Mouse (Mus musculus) liver, embryonic 15.5 days (tissue): Measurements from ENCODE around the gene Fig4. TPM values are rescaled to one million over a fixed set of nuclear protein-coding genes. Genes with fewer than 3 reads are reported as not detected.

Experiments
- ATAC-seq: fragments of 200-750 bp; cut with Nextera tagmentation; 2 replicates; pipeline ENCODE4 v1.8.0; 2017; ENCODE audit warnings: moderate number of reproducible peaks, mild to moderate bottlenecking, moderate library complexity; ENCODE audit not compliant: insufficient read depth
- H3K27ac ChIP-seq: fragments of 300-500 bp; sonication (generic); replicated peaks from 2 replicates; pipeline ENCODE4 v1.5.1; 2015; ENCODE audit warnings: mild to moderate bottlenecking, inconsistent platforms
- H3K27me3 ChIP-seq: fragments of 300-500 bp; sonication (generic); 2 replicates; pipeline ENCODE4 v1.6.1; 2015; ENCODE audit warnings: mild to moderate bottlenecking, inconsistent platforms
- H3K36me3 ChIP-seq: fragments of 300-500 bp; sonication (generic); replicated peaks from 2 replicates; pipeline ENCODE4 v1.6.1; 2015; ENCODE audit warnings: moderate library complexity, mild to moderate bottlenecking, inconsistent platforms
- H3K4me1 ChIP-seq: fragments of 300-500 bp; sonication (generic); replicated peaks from 2 replicates; pipeline ENCODE4 v1.6.1; 2015; ENCODE audit warnings: inconsistent platforms
- H3K4me2 ChIP-seq: fragments of 300-500 bp; sonication (generic); 2 replicates; pipeline ENCODE4 v1.6.1; 2015; ENCODE audit warnings: moderate library complexity, mild to moderate bottlenecking, inconsistent platforms
- H3K4me3 ChIP-seq: fragments of 300-500 bp; sonication (generic); replicated peaks from 2 replicates; pipeline ENCODE4 v1.5.1; 2015; ENCODE audit warnings: mild to moderate bottlenecking, inconsistent platforms
- H3K9ac ChIP-seq: fragments of 300-500 bp; sonication (generic); 2 replicates; pipeline ENCODE4 v1.6.1; 2015; ENCODE audit warnings: moderate library complexity, mild to moderate bottlenecking, inconsistent platforms
- H3K9me3 ChIP-seq: fragments of 300-500 bp; sonication (generic); replicated peaks from 2 replicates; pipeline ENCODE4 v1.6.1; 2016; ENCODE audit warnings: inconsistent platforms
- WGBS: fragments of 180-500 bp; shearing (Covaris S2); methylation state at CpG from one replicate; pipeline ENCODE4 v1.1.7; 2015; ENCODE audit warnings: mixed read lengths; ENCODE audit not compliant: insufficient replicate concordance; 5-methylcytosine and 5-hydroxymethylcytosine counted together
- polyA plus RNA-seq: library from polyadenylated mRNA; unstranded; fragments of >200 nt; fragmentation: Nextera tagmentation; extraction: Ambion mirVana; gene quantifications from 2 replicates; pipeline ENCODE4 v1.2.1, GENCODE M21; 2015

Gene Fig4
- polyA plus RNA-seq, 1 experiment from 2014 or later, result 7.4 TPM

DNA sequence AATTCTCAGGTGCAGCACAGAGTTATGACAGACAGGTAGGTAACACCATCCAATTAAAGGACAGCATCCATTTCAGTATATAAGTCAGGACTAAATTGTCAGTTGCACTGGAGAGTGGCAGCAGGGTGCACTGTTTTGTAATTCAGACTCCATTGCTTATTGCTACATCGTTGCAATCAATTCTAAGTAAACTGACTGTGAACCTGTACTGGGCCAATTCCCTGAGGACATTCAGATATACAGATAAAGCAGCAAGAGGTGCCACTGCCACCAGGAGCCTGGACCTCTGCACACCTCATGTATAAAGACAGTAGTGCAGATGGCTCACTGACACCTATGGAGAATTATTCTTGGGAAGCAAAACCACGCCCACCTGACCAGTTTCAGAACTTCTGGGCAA, 12.0 kb downstream of the Fig4 start:
- no peaks in the 10 kb centered on the region for H3K9me3 ChIP-seq
- H3K27ac ChIP-seq, result no peak overlapping the region
- H3K4me2 ChIP-seq, result no peak overlapping the region
- WGBS, result 60% methylated on average over 2 of the region's 2 CpGs
- no peak overlapping the region for H3K4me3 ChIP-seq
- H3K4me1 ChIP-seq, result peaks cover 12% of the 10 kb centered on the region
- no peak overlapping the region for H3K9ac ChIP-seq
- no peak for ATAC-seq
- no peaks in the 10 kb centered on the region for H3K27me3 ChIP-seq
- H3K36me3 ChIP-seq, result no peaks in the 10 kb centered on the region

DNA sequence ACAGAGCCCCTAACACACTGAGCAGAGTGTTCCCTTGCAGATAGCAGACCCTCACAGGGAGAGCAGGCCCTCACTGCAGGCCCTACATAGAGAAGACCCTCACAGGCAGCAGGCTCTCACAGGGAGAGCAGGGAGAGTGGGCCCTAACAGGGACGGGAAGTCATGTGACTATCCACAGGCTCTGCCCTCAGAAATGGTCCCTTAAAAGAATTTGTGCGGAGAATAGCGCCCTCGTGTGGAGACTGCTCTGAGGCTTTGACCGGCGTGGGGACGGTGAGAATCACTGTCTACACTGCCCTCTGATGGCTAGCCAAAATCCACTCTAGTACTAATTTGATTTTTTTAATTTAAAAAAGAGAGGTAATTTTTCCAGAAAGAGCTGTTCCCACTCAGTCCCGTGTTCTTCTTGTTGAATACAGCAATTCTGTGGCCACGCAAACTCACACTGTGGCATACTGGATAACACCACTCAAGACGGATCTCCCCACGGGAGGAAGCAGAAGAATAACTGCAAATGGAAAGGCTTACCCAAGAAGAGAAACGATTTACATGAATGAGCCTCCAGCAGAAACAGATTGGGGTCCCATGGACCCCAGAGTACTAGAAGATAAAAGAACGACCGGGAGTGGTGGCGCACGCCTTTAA, 14.2 kb downstream of the Fig4 start:
- Histone ChIP-seq H3K4me3 (no peak overlapping the region), H3K9me3 (no peaks in the 10 kb centered on the region), H3K27me3 (no peaks in the 10 kb centered on the region), H3K36me3 (no peaks in the 10 kb centered on the region), H3K4me2 (peak overlapping the region; percentile 23; the same call in 1 of the 2 replicates), H3K27ac (no peak overlapping the region), H3K9ac (no peak overlapping the region), H3K4me1 (peaks cover 8% of the 10 kb centered on the region)
- peak; percentile 73 for ATAC-seq
- WGBS, result 40% methylated on average over 16 of the region's 16 CpGs

DNA sequence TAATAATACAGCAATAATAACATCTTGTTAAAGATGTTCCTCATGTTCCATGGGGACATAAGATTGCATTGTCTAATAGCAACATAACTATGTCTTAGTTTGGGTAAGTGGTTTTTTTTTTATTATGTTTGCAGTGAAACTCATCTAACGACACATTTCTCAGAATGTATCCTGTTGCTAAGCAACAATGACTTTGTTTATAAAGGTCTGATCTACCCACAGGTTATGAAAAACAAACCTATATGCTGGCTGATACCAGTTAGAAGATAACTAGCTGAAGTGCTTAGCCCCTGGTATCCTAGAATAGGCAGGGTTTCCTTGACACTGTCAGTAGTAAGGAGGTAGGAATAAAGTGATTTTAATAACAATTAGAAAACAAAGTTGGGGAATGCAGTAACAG, 15.0 kb downstream of the Fig4 start:
- no peak for ATAC-seq
- Histone ChIP-seq H3K27me3 (no peaks in the 10 kb centered on the region), H3K4me3 (no peak overlapping the region), H3K4me1 (peaks cover 8% of the 10 kb centered on the region), H3K27ac (no peak overlapping the region), H3K9me3 (no peaks in the 10 kb centered on the region), H3K36me3 (0 out of 2 replicates have a peak, but pooled peaks cover 2% of the 10 kb centered on the region), H3K4me2 (no peak overlapping the region), H3K9ac (no peak overlapping the region)
- WGBS, result 69% methylated on average over 1 of the region's 1 CpGs

DNA sequence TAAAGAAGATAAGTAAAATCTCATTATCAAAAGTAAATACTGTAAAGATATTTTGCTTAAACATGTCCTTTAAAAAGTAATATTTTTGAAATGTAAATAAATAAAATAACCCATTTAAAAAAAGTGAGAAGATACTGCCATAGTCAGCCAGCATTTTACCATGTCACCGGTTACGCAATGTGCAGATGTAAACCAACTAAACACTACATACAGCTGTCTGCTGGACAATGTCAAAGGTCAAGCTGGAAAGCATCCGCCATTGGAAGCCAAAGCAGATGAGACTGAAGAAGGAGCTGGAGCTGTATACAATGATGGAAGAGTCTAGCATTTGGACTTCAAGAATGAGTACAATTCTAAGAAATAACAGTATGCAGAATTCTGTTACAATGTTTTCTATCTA, 15.4 kb downstream of the Fig4 start:
- WGBS, result 84% methylated on average over 3 of the region's 3 CpGs
- no peak overlapping the region for H3K9ac ChIP-seq

DNA sequence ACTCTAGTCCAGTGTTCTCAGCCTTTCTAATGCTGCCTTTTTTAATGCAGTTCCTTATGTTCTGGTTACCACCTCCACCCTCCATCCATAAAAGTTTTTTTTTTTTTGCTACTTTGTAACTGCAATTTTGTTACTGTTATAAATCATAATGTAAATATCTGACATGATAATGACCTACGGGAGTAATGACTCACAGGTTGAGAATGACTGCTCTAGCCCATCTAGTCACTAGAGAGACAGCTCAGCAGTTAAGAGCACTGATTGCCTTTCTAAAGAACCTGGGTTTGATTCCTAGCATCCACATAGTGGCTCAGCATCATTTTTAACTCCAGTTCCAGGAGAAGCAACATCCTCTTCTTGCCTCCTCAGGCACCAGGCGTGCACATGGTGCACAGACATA, 21.0 kb downstream of the Fig4 start:
- Histone ChIP-seq H3K27me3 (no peaks in the 10 kb centered on the region), H3K27ac (no peak overlapping the region), H3K4me3 (no peak overlapping the region), H3K36me3 (0 out of 2 replicates have a peak, but pooled peaks cover 6% of the 10 kb centered on the region), H3K4me1 (no peaks in the 10 kb centered on the region), H3K4me2 (no peak overlapping the region), H3K9me3 (no peaks in the 10 kb centered on the region), H3K9ac (no peak overlapping the region)
- 60% methylated on average over 2 of the region's 2 CpGs for WGBS
- no peak for ATAC-seq

More for the DNA sequence above, 15.4 kb downstream of the Fig4 start:
- Histone ChIP-seq H3K9me3 (no peaks in the 10 kb centered on the region), H3K4me2 (no peak overlapping the region), H3K4me1 (peaks cover 8% of the 10 kb centered on the region), H3K27me3 (no peaks in the 10 kb centered on the region), H3K4me3 (no peak overlapping the region), H3K27ac (no peak overlapping the region), H3K36me3 (0 out of 2 replicates have a peak, but pooled peaks cover 6% of the 10 kb centered on the region)
- no peak for ATAC-seq

DNA sequence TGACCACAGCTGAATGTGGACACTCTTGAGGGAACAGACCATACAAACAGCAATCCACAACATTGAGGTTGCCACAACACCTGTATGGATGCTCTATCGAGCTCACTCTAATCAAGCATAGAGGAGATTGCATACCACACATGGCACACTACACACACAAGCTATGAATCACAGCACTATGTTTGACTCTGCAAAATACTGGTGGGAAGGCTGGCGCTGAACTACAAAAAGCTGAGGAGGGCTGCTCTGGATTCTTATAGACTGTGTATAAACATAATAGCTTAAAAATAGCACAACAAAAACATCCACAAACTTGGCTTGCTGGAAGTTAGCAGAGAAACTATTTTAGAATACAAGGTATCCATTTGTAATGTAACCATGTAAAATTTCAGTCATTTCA, 22.3 kb downstream of the Fig4 start:
- Histone ChIP-seq H3K27ac (no peak overlapping the region), H3K4me1 (no peaks in the 10 kb centered on the region), H3K27me3 (no peaks in the 10 kb centered on the region), H3K9me3 (no peaks in the 10 kb centered on the region), H3K4me2 (no peak overlapping the region), H3K4me3 (no peak overlapping the region), H3K36me3 (peaks cover 6% of the 10 kb centered on the region; the same call in 1 of the 2 replicates), H3K9ac (no peak overlapping the region)
- WGBS, result 78% methylated on average over 2 of the region's 2 CpGs
- ATAC-seq, result no peak

DNA sequence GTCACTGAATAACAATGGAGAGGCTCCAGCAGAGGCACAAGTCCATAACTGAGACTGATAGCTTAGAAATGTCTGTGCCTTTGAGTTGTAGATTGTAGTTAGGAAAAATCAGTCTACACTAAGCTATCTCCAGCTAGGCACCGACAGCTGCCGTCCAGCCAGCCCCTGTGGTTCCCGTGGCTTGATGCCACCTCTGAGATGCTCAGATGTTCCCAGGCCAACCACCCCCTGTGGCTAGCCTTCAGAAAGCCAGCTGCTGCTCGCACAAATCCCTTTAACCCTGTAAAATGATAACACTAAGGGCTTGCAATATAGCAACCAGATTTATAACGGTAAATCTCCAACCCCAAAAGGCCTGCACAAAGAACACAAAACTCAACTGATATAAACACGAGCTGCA, 22.9 kb downstream of the Fig4 start:
- H3K27me3 ChIP-seq, result no peaks in the 10 kb centered on the region
- 66% methylated on average over 6 of the region's 6 CpGs for WGBS
- no peak overlapping the region for H3K4me2 ChIP-seq
- no peaks in the 10 kb centered on the region for H3K4me1 ChIP-seq
- no peak for ATAC-seq
- H3K27ac ChIP-seq, result no peak overlapping the region
- no peak overlapping the region for H3K4me3 ChIP-seq
- no peaks in the 10 kb centered on the region for H3K9me3 ChIP-seq
- no peak overlapping the region for H3K9ac ChIP-seq
- H3K36me3 ChIP-seq, result peaks cover 6% of the 10 kb centered on the region; the same call in 1 of the 2 replicates

DNA sequence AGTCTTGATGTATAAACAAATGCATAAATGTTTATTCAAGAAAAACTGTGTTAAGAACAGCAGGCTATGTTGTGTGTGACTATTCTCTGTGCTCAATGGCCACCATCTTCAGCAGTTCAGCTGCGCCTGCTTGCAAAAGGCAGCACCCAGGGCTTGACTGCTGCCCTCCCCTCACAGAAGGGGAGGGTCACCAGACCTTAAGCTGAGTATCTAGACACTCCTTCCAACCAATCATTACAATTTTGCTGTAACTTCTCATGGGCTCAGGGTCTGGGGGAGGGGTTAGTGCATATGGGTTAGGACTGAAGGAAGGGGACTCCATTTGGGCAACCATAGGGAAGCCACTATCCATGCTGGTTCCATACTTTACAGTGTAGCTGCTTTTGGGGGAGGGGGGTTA, 24.3 kb downstream of the Fig4 start:
- Histone ChIP-seq H3K27ac (no peak overlapping the region), H3K9ac (no peak overlapping the region), H3K4me3 (no peak overlapping the region), H3K27me3 (no peaks in the 10 kb centered on the region), H3K4me1 (no peaks in the 10 kb centered on the region), H3K36me3 (peaks cover 6% of the 10 kb centered on the region; the same call in 1 of the 2 replicates), H3K9me3 (no peaks in the 10 kb centered on the region), H3K4me2 (no peak overlapping the region)
- 74% methylated on average over 1 of the region's 1 CpGs for WGBS
- no peak for ATAC-seq

DNA sequence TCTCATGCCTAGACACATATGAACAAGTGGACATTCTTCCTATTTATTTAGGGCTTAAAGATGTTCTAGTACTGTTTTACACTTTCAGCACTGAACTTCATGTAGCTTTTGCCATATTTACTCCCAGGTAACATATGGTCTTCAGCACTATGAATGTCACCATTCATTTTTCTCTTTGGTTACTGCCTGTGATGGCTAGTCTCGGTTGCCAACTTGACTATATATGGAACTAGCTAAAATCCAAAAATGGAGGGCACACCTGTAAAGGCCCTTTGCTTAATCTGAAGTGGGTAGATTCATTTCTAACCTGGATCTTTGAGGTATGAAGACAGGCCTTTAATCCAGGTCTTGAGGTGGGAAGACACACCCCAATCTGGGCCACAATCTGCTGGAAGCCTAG, 28.2 kb downstream of the Fig4 start:
- WGBS, result 88% methylated on average over 1 of the region's 1 CpGs
- Histone ChIP-seq H3K4me2 (no peak overlapping the region), H3K9ac (no peak overlapping the region), H3K27me3 (no peaks in the 10 kb centered on the region), H3K9me3 (no peaks in the 10 kb centered on the region), H3K4me1 (no peaks in the 10 kb centered on the region), H3K27ac (no peak overlapping the region), H3K4me3 (no peak overlapping the region), H3K36me3 (no peaks in the 10 kb centered on the region; the same call in 1 of the 2 replicates)
- no peak for ATAC-seq

DNA sequence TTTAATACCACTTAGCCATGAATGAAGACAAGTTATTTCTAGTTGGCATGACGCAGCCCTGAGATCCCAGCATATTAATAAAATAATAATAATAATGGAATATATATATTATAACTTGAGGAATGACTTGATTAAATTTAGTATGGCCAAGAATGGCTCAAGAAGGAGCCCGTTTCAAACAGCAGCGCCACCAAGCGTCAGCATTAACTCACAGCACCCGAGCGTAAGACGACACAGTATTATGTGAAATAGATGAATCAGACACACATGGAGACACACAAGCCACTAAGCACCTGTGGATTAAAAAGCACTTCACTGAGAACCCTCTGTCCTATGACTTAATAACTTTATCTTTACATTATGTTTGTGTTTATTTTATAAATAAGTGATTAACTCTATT, 31.2 kb downstream of the Fig4 start:
- no peaks in the 10 kb centered on the region for H3K9me3 ChIP-seq
- 52% methylated on average over 7 of the region's 7 CpGs for WGBS
- H3K27ac ChIP-seq, result no peak overlapping the region
- no peak for ATAC-seq
- H3K4me3 ChIP-seq, result no peak overlapping the region
- no peak overlapping the region for H3K9ac ChIP-seq
- no peaks in the 10 kb centered on the region for H3K4me1 ChIP-seq
- no peaks in the 10 kb centered on the region; the same call in none of the 2 replicates for H3K36me3 ChIP-seq
- H3K27me3 ChIP-seq, result no peaks in the 10 kb centered on the region
- no peak overlapping the region for H3K4me2 ChIP-seq

DNA sequence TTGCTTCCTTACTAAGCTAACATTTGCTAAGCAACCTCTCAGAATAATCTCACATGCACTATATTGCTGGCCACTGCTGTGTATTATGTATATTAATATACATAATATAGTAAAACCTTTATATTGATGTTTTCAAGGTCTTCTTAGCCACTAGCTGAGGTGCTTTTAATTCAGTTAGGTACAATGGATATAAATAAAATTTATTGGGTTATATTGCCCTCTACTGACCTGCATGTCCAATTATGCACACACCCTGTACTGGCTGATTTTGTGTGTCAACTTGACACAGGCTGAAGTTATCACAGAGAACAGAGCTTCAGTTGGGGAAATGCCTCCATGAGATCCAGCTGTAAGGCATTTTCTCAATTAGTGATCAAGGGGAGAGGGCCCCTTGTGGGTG, 41.2 kb downstream of the Fig4 start:
- Histone ChIP-seq H3K4me1 (peaks cover 35% of the 10 kb centered on the region), H3K9ac (no peak overlapping the region), H3K27me3 (no peaks in the 10 kb centered on the region), H3K27ac (peak overlapping the region; percentile 73), H3K4me3 (no peak overlapping the region), H3K9me3 (no peaks in the 10 kb centered on the region), H3K36me3 (peaks cover 13% of the 10 kb centered on the region), H3K4me2 (no peak overlapping the region)
- peak; percentile 77 for ATAC-seq

DNA sequence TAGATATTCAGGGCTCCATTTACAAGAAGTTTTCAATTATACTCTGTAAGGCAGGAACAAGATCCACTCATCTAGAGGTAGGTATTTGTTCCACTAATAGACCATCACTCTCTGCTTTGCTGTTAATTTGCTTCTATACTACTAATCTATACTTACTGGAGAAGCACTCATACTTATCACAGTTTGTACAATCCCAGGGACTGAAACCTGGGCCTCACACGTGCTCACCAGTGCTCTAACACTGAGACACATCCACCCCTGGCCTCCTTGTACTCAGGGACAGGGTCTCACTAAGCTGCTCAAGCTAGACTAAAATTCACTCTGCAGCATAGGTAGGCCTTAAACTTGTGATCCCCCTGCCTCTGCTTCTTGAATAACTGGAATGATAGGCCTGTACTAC, 41.8 kb downstream of the Fig4 start:
- Histone ChIP-seq H3K9me3 (no peaks in the 10 kb centered on the region), H3K36me3 (peaks cover 13% of the 10 kb centered on the region), H3K4me3 (no peak overlapping the region), H3K9ac (no peak overlapping the region), H3K27ac (peak overlapping the region; percentile 73), H3K4me2 (no peak overlapping the region), H3K27me3 (no peaks in the 10 kb centered on the region), H3K4me1 (peaks cover 35% of the 10 kb centered on the region)
- 13% methylated on average over 1 of the region's 1 CpGs for WGBS
- ATAC-seq, result peak; percentile 76
